Mouse (Mus musculus) left cerebral cortex, postnatal 36 days (tissue): ENCODE data around the gene Nol9. TPM values are rescaled to one million over a fixed set of nuclear protein-coding genes. Genes with fewer than 3 reads are reported as not detected.
"Not testable (repeated sequence)": the region's sequence is repeated elsewhere in the genome, so short reads cannot be mapped to it uniquely, and the experiment has no call there.

ENCODE experiments used
- DNase-seq, 2 experiments: peaks; one replicate each; pipeline ENCODE4 v3.0.0; 2021 to 2022; ENCODE audit warnings: low spot score in 2 of 2, mixed read lengths in 1 of 2
- intact Hi-C: fragments of 180-260 bp; cut with DNase I; formaldehyde crosslinking; loops from one replicate; pipeline ENCODE4 v1.15.1; 2025
- total RNA-seq, 2 experiments: library from RNA; stranded (reverse); gene quantifications; 2 replicates each; pipeline ENCODE4 v1.2.3; 2021

Nol9 gene
- total RNA-seq, 2 experiments from 2014 or later, result 17.1 to 19.3 TPM

GRCm38 (mm10) chr4:152009076-152010051, 29.8 kb upstream of the Nol9 start:
- DNase-seq, result peak; percentile 88 to 90
- intact Hi-C loops, result loop anchor here (2.0 kb wide), 1 partner anchor 77 kb away; no protein-coding TSS in a partner anchor

GRCm38 (mm10) chr4:152010091-152010706, 28.9 kb upstream of the Nol9 start:
- DNase-seq, result peak in 1 of 2 experiments; percentile 35
- intact Hi-C loops, result no loop called here

DNA sequence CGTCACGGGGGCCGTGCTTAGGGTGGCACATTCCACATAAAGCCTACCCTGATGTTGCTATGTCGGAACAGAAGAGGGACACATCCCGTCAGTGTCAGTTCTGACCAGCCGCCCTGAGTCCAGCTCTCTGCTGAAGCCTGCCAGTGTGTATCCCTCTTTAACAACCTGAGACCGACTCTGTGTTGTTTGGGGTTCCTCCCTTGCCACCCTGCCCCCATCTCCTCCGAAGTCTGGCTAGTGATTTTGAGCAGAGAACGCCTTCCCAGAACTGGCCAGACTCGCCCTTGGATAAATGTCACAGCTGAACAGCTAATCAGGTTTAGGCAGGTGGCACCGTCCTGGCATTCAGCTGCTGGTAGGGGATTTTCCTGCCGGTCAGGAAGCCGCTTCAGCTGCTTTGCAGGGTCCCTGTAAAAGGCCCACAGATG, 28.4 kb upstream of the Nol9 start:
- no peak for DNase-seq
- intact Hi-C loops, result no loop called here

- no peak for DNase-seq
- intact Hi-C loops, result no loop called here
Measured at GRCm38 (mm10) chr4:152011171-152011760, 27.9 kb upstream of the Nol9 start.

GRCm38 (mm10) chr4:152012109-152012508, 27.0 kb upstream of the Nol9 start:
- no peak for DNase-seq
- intact Hi-C loops, result no loop called here

GRCm38 (mm10) chr4:152013036-152013813, 25.9 kb upstream of the Nol9 start:
- no peak for DNase-seq
- intact Hi-C loops, result no loop called here

- no peak for DNase-seq
- intact Hi-C loops, result no loop called here
Measured at GRCm38 (mm10) chr4:152019073-152019472, 20.0 kb upstream of the Nol9 start.

GRCm38 (mm10) chr4:152020024-152020423, 19.1 kb upstream of the Nol9 start:
- intact Hi-C loops, result no loop called here
- DNase-seq, result no peak

GRCm38 (mm10) chr4:152021568-152022097, 17.5 kb upstream of the Nol9 start:
- intact Hi-C loops, result no loop called here
- no peak for DNase-seq

GRCm38 (mm10) chr4:152022506-152022905, 16.6 kb upstream of the Nol9 start:
- intact Hi-C loops, result no loop called here
- peak in 1 of 2 experiments; percentile 35 for DNase-seq

GRCm38 (mm10) chr4:152024525-152024924, 14.6 kb upstream of the Nol9 start:
- no peak for DNase-seq
- intact Hi-C loops, result no loop called here

GRCm38 (mm10) chr4:152026751-152027508, 12.2 kb upstream of the Nol9 start:
- no peak for DNase-seq
- intact Hi-C loops, result no loop called here

DNA sequence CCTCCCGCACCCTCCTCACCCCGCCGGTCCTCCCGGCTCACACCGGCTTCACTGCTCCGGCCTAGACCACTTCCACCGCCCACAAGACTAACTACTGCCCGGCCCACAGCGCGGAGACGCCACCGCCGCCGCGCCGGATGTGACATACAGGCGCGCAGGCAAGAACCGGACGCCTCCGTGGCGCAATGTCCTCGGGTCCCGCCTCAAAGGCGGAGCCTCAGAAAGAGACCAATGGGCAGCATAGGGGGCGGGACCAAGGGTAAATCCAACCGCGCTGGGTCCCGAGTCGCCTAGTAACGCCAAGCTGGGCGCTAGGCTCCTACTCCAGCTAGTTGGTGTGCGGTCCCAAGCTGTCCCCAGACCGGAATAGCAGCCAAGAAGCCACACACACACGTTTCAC, 11.6 kb upstream of the Nol9 start, which contains the start of gene Zbtb48:
Zbtb48 (minus strand) TSS at position 148 of the 400 bp plus-strand sequence.
- intact Hi-C loops, result no loop called here
- DNase-seq, result peak; percentile 96 to 97

DNA sequence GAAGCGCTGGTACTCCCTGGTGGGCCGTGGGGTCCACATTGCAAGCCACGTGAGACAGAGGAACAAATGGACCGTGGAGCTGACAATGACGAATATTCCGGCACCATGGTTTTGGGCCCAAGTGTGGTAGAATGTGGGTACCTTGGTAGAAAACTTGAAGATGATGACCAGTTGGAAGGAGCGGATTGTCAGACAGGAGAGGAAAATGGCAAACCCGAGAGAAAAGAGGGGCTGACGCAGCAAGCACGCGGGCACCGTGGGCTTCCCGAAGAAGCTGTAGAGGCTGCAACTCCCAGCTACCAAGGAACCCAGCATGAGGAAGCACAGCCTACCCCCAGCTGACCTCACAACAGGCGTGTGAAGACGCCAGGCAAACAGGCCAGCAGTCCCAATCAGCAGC, 10.7 kb upstream of the Nol9 start:
- intact Hi-C loops, result no loop called here
- DNase-seq, result no peak

DNA sequence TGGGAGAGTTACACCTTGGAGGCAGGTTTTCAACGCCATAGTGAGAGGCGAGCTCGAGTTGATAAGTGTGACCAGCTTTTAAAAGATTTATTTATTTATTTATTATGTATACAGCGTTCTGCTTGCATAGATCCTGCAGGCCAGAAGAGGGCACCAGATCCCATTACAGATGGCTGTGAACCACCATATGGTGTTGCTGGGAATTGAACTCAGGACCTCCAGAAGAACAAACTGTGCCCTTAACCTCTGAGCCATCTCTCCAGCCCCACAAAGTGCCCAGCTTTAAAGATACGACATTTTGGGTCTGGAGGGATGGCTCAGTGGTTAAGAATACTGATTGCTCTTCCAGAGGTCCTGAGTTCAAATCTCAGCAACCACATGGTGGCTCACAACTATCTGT, 10.0 kb upstream of the Nol9 start:
- intact Hi-C loops, result no loop called here

DNA sequence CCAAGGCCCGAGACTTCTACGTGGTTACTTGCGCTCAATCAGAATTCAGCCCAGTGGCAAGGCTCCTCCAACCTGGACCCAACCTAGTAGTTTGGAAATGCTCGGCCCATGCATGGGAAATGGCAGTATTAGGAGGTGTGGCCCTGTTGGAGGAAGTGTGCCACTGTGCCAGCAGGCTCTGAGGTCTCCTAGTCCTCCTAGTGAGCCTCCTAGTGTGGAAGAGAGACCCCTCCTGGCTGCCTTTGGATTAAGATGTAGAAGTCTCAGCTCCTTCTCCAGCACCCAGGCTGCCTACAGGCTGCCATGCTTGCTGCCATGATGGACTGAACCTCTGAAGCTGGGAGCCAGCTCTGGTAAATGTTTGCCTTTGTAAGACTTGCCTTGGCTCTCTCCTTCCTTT, 9.1 kb upstream of the Nol9 start:
- no peak for DNase-seq
- intact Hi-C loops, result loop anchor here (2.0 kb wide), 1 partner anchor 49 kb away; no protein-coding TSS in a partner anchor

More for the DNA sequence above, 10.0 kb upstream of the Nol9 start:
- DNase-seq, result no peak

GRCm38 (mm10) chr4:152032922-152033321, 6.2 kb upstream of the Nol9 start:
- intact Hi-C loops, result no loop called here
- DNase-seq, result no peak

GRCm38 (mm10) chr4:152036464-152036863, 2.7 kb upstream of the Nol9 start:
- DNase-seq, intact Hi-C loops: not testable (repeated sequence)
